In genomic region chr5:24587200-24587577, GRCm38 (mm10) we compare ENCODE assay signal across 8 mouse cellular contexts. TPM values are rescaled to one million over a fixed set of nuclear protein-coding genes. Genes with fewer than 3 reads are reported as not detected.
DNase-seq lines count a peak whose midpoint lies in the region; ATAC-seq lines count a peak whose summit lies in the region.
"Had no signal": no experiment of that assay in that cellular context is flagged by ENCODE, and none has a peak within 500 bp of the region (broad histone marks: within the 10 kb centered on the region; RNA-seq: fewer than 3 reads in every experiment).

No protein-coding gene starts in this region.

- H3K9ac ChIP-seq in forebrain, embryonic 15.5 days (replicated peaks): peak overlapping the region; percentile 76
- H3K9ac ChIP-seq in liver, embryonic 12.5 days: peak overlapping the region; percentile 84

- DNase-seq in thymus, postnatal 14 days: no peak

- H3K27ac ChIP-seq in brown adipose tissue, adult 24 weeks (replicated peaks; ENCODE audit: low read depth, low read length): peak overlapping the region; percentile 53
- peak overlapping the region; percentile 79 for H3K27ac ChIP-seq in forebrain, embryonic 15.5 days (replicated peaks)
- H3K27ac ChIP-seq in liver, embryonic 12.5 days: peak overlapping the region; percentile 78

- peaks cover 78% of the 10 kb centered on the region for H3K4me1 ChIP-seq in megakaryocyte, embryonic 14.5 days
- H3K4me1 ChIP-seq in brown adipose tissue, adult 24 weeks (ENCODE audit: control insufficient read depth, insufficient read depth, insufficient read length, low read length): peaks cover 6% of the 10 kb centered on the region
- H3K4me1 ChIP-seq in forebrain, embryonic 15.5 days: peaks cover 38% of the 10 kb centered on the region
- H3K4me1 ChIP-seq in liver, embryonic 12.5 days: peaks cover 44% of the 10 kb centered on the region

- no peak for ATAC-seq in megakaryocyte, adult 5-6 weeks (ENCODE audit: poor library complexity, severe bottlenecking)
- ATAC-seq in forebrain, embryonic 15.5 days (replicated peaks): peak; percentile 4; the same call in 1 of the 2 replicates
- ATAC-seq in liver, embryonic 12.5 days: peak; percentile 63
- ATAC-seq in inflammation-experienced regulatory T-cells, adult 6 months: no peak

- H3K36me3 ChIP-seq in megakaryocyte, embryonic 14.5 days (replicated peaks; ENCODE audit: low read length): peaks cover 46% of the 10 kb centered on the region
- H3K36me3 ChIP-seq in forebrain, embryonic 15.5 days: peaks cover 20% of the 10 kb centered on the region
- H3K36me3 ChIP-seq in liver, embryonic 12.5 days: peaks cover 33% of the 10 kb centered on the region

- WGBS in forebrain, embryonic 15.5 days: 31% methylated on average over 4 of the region's 4 CpGs
- WGBS in liver, embryonic 12.5 days (ENCODE audit: insufficient replicate concordance): 11% methylated on average over 4 of the region's 4 CpGs

- H3K4me2 ChIP-seq in forebrain, embryonic 15.5 days (replicated peaks): peak overlapping the region; percentile 79
- peak overlapping the region; percentile 80 for H3K4me2 ChIP-seq in liver, embryonic 12.5 days

- peak overlapping the region; percentile 98 for H3K4me3 ChIP-seq in megakaryocyte, embryonic 14.5 days (replicated peaks)
- H3K4me3 ChIP-seq in brown adipose tissue, adult 24 weeks (ENCODE audit: insufficient read depth, low read depth, low read length): peak overlapping the region; percentile 93
- H3K4me3 ChIP-seq in forebrain, embryonic 15.5 days: peak overlapping the region; percentile 72
- peak overlapping the region; percentile 83 for H3K4me3 ChIP-seq in liver, embryonic 12.5 days

- H3K27me3 ChIP-seq in megakaryocyte, embryonic 14.5 days (replicated peaks): no peaks in the 10 kb centered on the region
- H3K27me3 ChIP-seq in forebrain, embryonic 15.5 days: no peaks in the 10 kb centered on the region
- H3K27me3 ChIP-seq in liver, embryonic 12.5 days (replicated peaks): peaks cover 11% of the 10 kb centered on the region

- no peaks in the 10 kb centered on the region for H3K9me3 ChIP-seq in megakaryocyte, embryonic 14.5 days
- no peaks in the 10 kb centered on the region for H3K9me3 ChIP-seq in forebrain, embryonic 15.5 days
- no peaks in the 10 kb centered on the region for H3K9me3 ChIP-seq in liver, embryonic 12.5 days (replicated peaks)

RNA-seq across cellular contexts. Expression of gene Chpf2, which starts 0.6 kb away (rescaled TPM):
- polyA plus RNA-seq in megakaryocyte, embryonic 14.5 days (2012; ENCODE audit: insufficient read depth, low replicate concordance): 36.1 and 95.0 TPM in 2 replicates
- total RNA-seq in megakaryocyte, adult 5-6 weeks (2015): 5.0 and 5.1 TPM in 2 replicates
- total RNA-seq in megakaryocyte, adult 5-6 weeks (2017): 11.3 and 13.5 TPM in 2 replicates
- polyA plus RNA-seq in brown adipose tissue, adult 24 weeks (2012; ENCODE audit: insufficient read depth, insufficient read length, missing spikeins): 5.8 and 10.2 TPM in 2 replicates
- 19.7 and 21.1 TPM in 2 replicates for polyA plus RNA-seq in forebrain, embryonic 15.5 days (2015; fragmentation: Nextera tagmentation; extraction: Ambion mirVana)
- 16.6 and 17.6 TPM in 2 replicates for polyA plus RNA-seq in liver, embryonic 12.5 days (2016; fragmentation: Nextera tagmentation; extraction: Ambion mirVana)
- 10 to 100 TPM in 2 of 3 experiments, 1 to 10 TPM in 1; 8.5 to 12.9 (median 10.0) TPM for polyA plus RNA-seq in inflammation-experienced regulatory T-cells, adult 6 months (2017; shearing (Covaris generic))

RNA-seq across cellular contexts. Expression of gene Abcf2, which starts 9.9 kb away (rescaled TPM):
- polyA plus RNA-seq in megakaryocyte, embryonic 14.5 days (2012; ENCODE audit: insufficient read depth, low replicate concordance): 49.0 and 53.1 TPM in 2 replicates
- 18.1 and 24.0 TPM in 2 replicates for total RNA-seq in megakaryocyte, adult 5-6 weeks (2015)
- 53.7 and 54.5 TPM in 2 replicates for total RNA-seq in megakaryocyte, adult 5-6 weeks (2017)
- polyA plus RNA-seq in brown adipose tissue, adult 24 weeks (2012; ENCODE audit: insufficient read depth, insufficient read length, missing spikeins): 27.8 and 32.1 TPM in 2 replicates
- polyA plus RNA-seq in forebrain, embryonic 15.5 days (2015; fragmentation: Nextera tagmentation; extraction: Ambion mirVana): 101 and 106 TPM in 2 replicates
- polyA plus RNA-seq in liver, embryonic 12.5 days (2016; fragmentation: Nextera tagmentation; extraction: Ambion mirVana): 93.7 and 95.9 TPM in 2 replicates
- polyA plus RNA-seq in inflammation-experienced regulatory T-cells, adult 6 months (2017; shearing (Covaris generic)): 10 to 100 TPM; 52.1 to 67.7 (median 61.3) TPM

RNA-seq across cellular contexts. Expression of gene 4931409K22Rik, which starts 30.6 kb away (rescaled TPM):
- not detected in 2 replicates for polyA plus RNA-seq in megakaryocyte, embryonic 14.5 days (2012; ENCODE audit: insufficient read depth, low replicate concordance)
- total RNA-seq in megakaryocyte, adult 5-6 weeks (2015): not detected in 2 replicates
- total RNA-seq in megakaryocyte, adult 5-6 weeks (2017): not detected in 2 replicates
- not detected in 2 replicates for polyA plus RNA-seq in brown adipose tissue, adult 24 weeks (2012; ENCODE audit: insufficient read depth, insufficient read length, missing spikeins)
- 0.42 and 0.56 TPM in 2 replicates for polyA plus RNA-seq in forebrain, embryonic 15.5 days (2015; fragmentation: Nextera tagmentation; extraction: Ambion mirVana)
- polyA plus RNA-seq in liver, embryonic 12.5 days (2016; fragmentation: Nextera tagmentation; extraction: Ambion mirVana): 0.05 TPM in 1 of 2 replicates, not detected in the other
- not detected for polyA plus RNA-seq in inflammation-experienced regulatory T-cells, adult 6 months (2017; shearing (Covaris generic))
- total RNA-seq: hematopoietic stem cell, adult 5-6 weeks had no signal

RNA-seq across cellular contexts. Expression of gene Smarcd3, which starts 37.0 kb away (rescaled TPM):
- polyA plus RNA-seq in megakaryocyte, embryonic 14.5 days (2012; ENCODE audit: insufficient read depth, low replicate concordance): 0.76 TPM in 1 of 2 replicates, not detected in the other
- total RNA-seq in megakaryocyte, adult 5-6 weeks (2015): not detected in 2 replicates
- total RNA-seq in megakaryocyte, adult 5-6 weeks (2017): 0.07 TPM in 1 of 2 replicates, not detected in the other
- 15.3 and 16.7 TPM in 2 replicates for polyA plus RNA-seq in brown adipose tissue, adult 24 weeks (2012; ENCODE audit: insufficient read depth, insufficient read length, missing spikeins)
- polyA plus RNA-seq in forebrain, embryonic 15.5 days (2015; fragmentation: Nextera tagmentation; extraction: Ambion mirVana): 171 and 176 TPM in 2 replicates
- 5.8 and 8.3 TPM in 2 replicates for polyA plus RNA-seq in liver, embryonic 12.5 days (2016; fragmentation: Nextera tagmentation; extraction: Ambion mirVana)
- 1 to 10 TPM in 1 of 3 experiments, under 1 TPM in 2; 0.50 to 1.9 (median 0.69) TPM for polyA plus RNA-seq in inflammation-experienced regulatory T-cells, adult 6 months (2017; shearing (Covaris generic))

RNA-seq across cellular contexts. Expression of gene Asb10, which starts 46.4 kb away (rescaled TPM):
- not detected in 2 replicates for polyA plus RNA-seq in megakaryocyte, embryonic 14.5 days (2012; ENCODE audit: insufficient read depth, low replicate concordance)
- not detected in 2 replicates for total RNA-seq in megakaryocyte, adult 5-6 weeks (2015)
- not detected in 2 replicates for total RNA-seq in megakaryocyte, adult 5-6 weeks (2017)
- 0.59 and 0.67 TPM in 2 replicates for polyA plus RNA-seq in brown adipose tissue, adult 24 weeks (2012; ENCODE audit: insufficient read depth, insufficient read length, missing spikeins)
- 0.11 and 0.42 TPM in 2 replicates for polyA plus RNA-seq in forebrain, embryonic 15.5 days (2015; fragmentation: Nextera tagmentation; extraction: Ambion mirVana)
- polyA plus RNA-seq in liver, embryonic 12.5 days (2016; fragmentation: Nextera tagmentation; extraction: Ambion mirVana): 0.11 TPM in 1 of 2 replicates, not detected in the other
- not detected for polyA plus RNA-seq in inflammation-experienced regulatory T-cells, adult 6 months (2017; shearing (Covaris generic))
- total RNA-seq: hematopoietic stem cell, adult 5-6 weeks had no signal

Comparison
In these comparisons a context has a peak if more than half of its experiments do, and no peak if none do; other contexts are left out.
1. ATAC-seq: peak in forebrain, embryonic 15.5 days (single experiment) and liver, embryonic 12.5 days (single experiment); none in megakaryocyte, adult 5-6 weeks (single experiment) and inflammation-experienced regulatory T-cells, adult 6 months (single experiment).
2. Peak in every context shown above with its lines, with median percentiles within 50 percentile points of each other: H3K4me3 ChIP-seq and H3K27ac ChIP-seq.